Mouse (Mus musculus) hindbrain, embryonic 11.5 days (tissue): ENCODE data around the gene Kcnk2. TPM values are rescaled to one million over a fixed set of nuclear protein-coding genes. Genes with fewer than 3 reads are reported as not detected.

Experiments used
- ATAC-seq: fragments of 200-750 bp; cut with Nextera tagmentation; 2 replicates; pipeline ENCODE4 v1.8.0; 2017; ENCODE audit warnings: mild to moderate bottlenecking, moderate TSS enrichment, moderate library complexity; ENCODE audit not compliant: low FRiP score
- DNase-seq: peaks from one replicate; pipeline ENCODE4 v3.0.0-alpha.2; 2015; ENCODE audit warnings: low spot score
- H3K27ac ChIP-seq: fragments of 300-500 bp; sonication (generic); 2 replicates; pipeline ENCODE4 v1.5.1; 2014; ENCODE audit warnings: mild to moderate bottlenecking, low read depth, low read length
- H3K27me3 ChIP-seq: fragments of 300-500 bp; sonication (generic); 2 replicates; pipeline ENCODE4 v1.6.1; 2014; ENCODE audit warnings: mild to moderate bottlenecking, low read length, moderate library complexity, mixed read lengths; ENCODE audit not compliant: control insufficient read depth, insufficient read depth
- H3K36me3 ChIP-seq: fragments of 300-500 bp; sonication (generic); 2 replicates; pipeline ENCODE4 v1.6.1; 2014; ENCODE audit warnings: mild to moderate bottlenecking, low read length, moderate library complexity, mixed read lengths; ENCODE audit not compliant: control insufficient read depth, insufficient read depth
- H3K4me1 ChIP-seq: fragments of 300-500 bp; sonication (generic); replicated peaks from 2 replicates; pipeline ENCODE4 v1.6.1; 2014; ENCODE audit warnings: low read length, mixed read lengths; ENCODE audit not compliant: control insufficient read depth, insufficient read depth
- H3K4me2 ChIP-seq: fragments of 300-500 bp; sonication (generic); replicated peaks from 2 replicates; pipeline ENCODE4 v1.6.1; 2014; ENCODE audit warnings: mild to moderate bottlenecking, low read depth, low read length
- H3K4me3 ChIP-seq: fragments of 300-500 bp; sonication (generic); 2 replicates; pipeline ENCODE4 v1.5.1; 2014; ENCODE audit warnings: low read depth, low read length
- H3K9ac ChIP-seq: fragments of 300-500 bp; sonication (generic); 2 replicates; pipeline ENCODE4 v1.6.1; 2014; ENCODE audit warnings: low read depth, low read length
- H3K9me3 ChIP-seq: fragments of 300-500 bp; sonication (generic); 2 replicates; pipeline ENCODE4 v1.6.1; 2016; ENCODE audit warnings: low read length; ENCODE audit not compliant: control insufficient read depth
- WGBS: fragments of 180-500 bp; shearing (Covaris S2); extraction: QIAGEN DNeasy Blood & Tissue Kit; methylation state at CpG from one replicate; pipeline ENCODE4 v1.1.7; 2014; 5-methylcytosine and 5-hydroxymethylcytosine counted together
- polyA plus RNA-seq: library from polyadenylated mRNA; unstranded; fragments of >200 nt; fragmentation: Nextera tagmentation; extraction: Ambion mirVana; gene quantifications from 2 replicates; pipeline ENCODE4 v1.2.1, GENCODE M21; 2014

Gene Kcnk2
- polyA plus RNA-seq, 1 experiment from 2014 or later = 6.1 TPM

GRCm38 (mm10) chr1:189409906-189410305 is 7.8 kb upstream of the Kcnk2 start:
- H3K4me1 ChIP-seq = no peaks in the 10 kb centered on the region
- no peak for DNase-seq
- no peaks in the 10 kb centered on the region for H3K9me3 ChIP-seq
- no peaks in the 10 kb centered on the region for H3K36me3 ChIP-seq
- no peak overlapping the region for H3K9ac ChIP-seq
- no peak for ATAC-seq
- no peak overlapping the region for H3K4me3 ChIP-seq
- WGBS = 92% methylated on average over 6 of the region's 6 CpGs
- no peak overlapping the region for H3K27ac ChIP-seq
- no peaks in the 10 kb centered on the region for H3K27me3 ChIP-seq
- H3K4me2 ChIP-seq = no peak overlapping the region

- no peak for DNase-seq
- Histone ChIP-seq H3K4me3 (no peak overlapping the region), H3K27me3 (no peaks in the 10 kb centered on the region), H3K4me1 (no peaks in the 10 kb centered on the region), H3K9me3 (no peaks in the 10 kb centered on the region), H3K4me2 (no peak overlapping the region), H3K27ac (no peak overlapping the region), H3K36me3 (no peaks in the 10 kb centered on the region), H3K9ac (no peak overlapping the region)
- no peak for ATAC-seq
- 81% methylated on average over 10 of the region's 10 CpGs for WGBS
Measured at GRCm38 (mm10) chr1:189405221-189405620, 3.1 kb upstream of the Kcnk2 start.

- H3K9ac ChIP-seq = no peak overlapping the region
- H3K27me3 ChIP-seq = no peaks in the 10 kb centered on the region
- no peak overlapping the region for H3K4me2 ChIP-seq
- H3K36me3 ChIP-seq = no peaks in the 10 kb centered on the region
- 53% methylated on average over 6 of the region's 6 CpGs for WGBS
- H3K9me3 ChIP-seq = no peaks in the 10 kb centered on the region
- no peak overlapping the region for H3K27ac ChIP-seq
- H3K4me1 ChIP-seq = no peaks in the 10 kb centered on the region
- H3K4me3 ChIP-seq = no peak overlapping the region
- peak; percentile 9 for DNase-seq
- no peak for ATAC-seq
Measured at GRCm38 (mm10) chr1:189403546-189403945, 1.5 kb upstream of the Kcnk2 start.

- no peak overlapping the region for H3K4me3 ChIP-seq
- no peak overlapping the region for H3K27ac ChIP-seq
- no peaks in the 10 kb centered on the region for H3K36me3 ChIP-seq
- no peaks in the 10 kb centered on the region for H3K27me3 ChIP-seq
- no peak overlapping the region for H3K4me2 ChIP-seq
- no peak overlapping the region for H3K9ac ChIP-seq
- H3K9me3 ChIP-seq = no peaks in the 10 kb centered on the region
- no peaks in the 10 kb centered on the region for H3K4me1 ChIP-seq
- ATAC-seq (no peak), DNase-seq (no peak)
- 74% methylated on average over 4 of the region's 4 CpGs for WGBS
Measured at GRCm38 (mm10) chr1:189403139-189403538, 1.1 kb upstream of the Kcnk2 start.

GRCm38 (mm10) chr1:189386848-189387247 is 15.2 kb downstream of the Kcnk2 start:
- 90% methylated on average over 10 of the region's 10 CpGs for WGBS
- ATAC-seq = no peak
- H3K4me3 ChIP-seq = no peak overlapping the region

GRCm38 (mm10) chr1:189386141-189386540 is 15.9 kb downstream of the Kcnk2 start:
- Histone ChIP-seq H3K36me3 (no peaks in the 10 kb centered on the region), H3K27ac (no peak overlapping the region), H3K9me3 (no peaks in the 10 kb centered on the region), H3K9ac (no peak overlapping the region), H3K27me3 (no peaks in the 10 kb centered on the region), H3K4me3 (no peak overlapping the region), H3K4me2 (no peak overlapping the region), H3K4me1 (no peaks in the 10 kb centered on the region)
- ATAC-seq (no peak), DNase-seq (no peak)
- 92% methylated on average over 2 of the region's 2 CpGs for WGBS

More at GRCm38 (mm10) chr1:189386848-189387247, 15.2 kb downstream of the Kcnk2 start:
- no peaks in the 10 kb centered on the region for H3K9me3 ChIP-seq
- no peaks in the 10 kb centered on the region for H3K27me3 ChIP-seq
- H3K4me2 ChIP-seq = no peak overlapping the region
- H3K27ac ChIP-seq = no peak overlapping the region
- H3K9ac ChIP-seq = no peak overlapping the region
- no peaks in the 10 kb centered on the region for H3K4me1 ChIP-seq
- DNase-seq = no peak
- H3K36me3 ChIP-seq = no peaks in the 10 kb centered on the region

GRCm38 (mm10) chr1:189367722-189368121 is 34.4 kb downstream of the Kcnk2 start:
- H3K36me3 ChIP-seq = no peaks in the 10 kb centered on the region
- no peak for DNase-seq
- no peak for ATAC-seq
- H3K4me1 ChIP-seq = no peaks in the 10 kb centered on the region
- H3K9ac ChIP-seq = no peak overlapping the region
- H3K4me2 ChIP-seq = no peak overlapping the region
- 84% methylated on average over 4 of the region's 4 CpGs for WGBS
- no peaks in the 10 kb centered on the region for H3K9me3 ChIP-seq
- no peak overlapping the region for H3K27ac ChIP-seq
- H3K27me3 ChIP-seq = no peaks in the 10 kb centered on the region
- no peak overlapping the region for H3K4me3 ChIP-seq

GRCm38 (mm10) chr1:189364188-189364587 is 37.9 kb downstream of the Kcnk2 start:
- DNase-seq (no peak), ATAC-seq (no peak)
- Histone ChIP-seq H3K27me3 (no peaks in the 10 kb centered on the region), H3K9ac (no peak overlapping the region), H3K9me3 (no peaks in the 10 kb centered on the region), H3K4me3 (no peak overlapping the region), H3K4me1 (no peaks in the 10 kb centered on the region), H3K4me2 (no peak overlapping the region), H3K27ac (no peak overlapping the region), H3K36me3 (no peaks in the 10 kb centered on the region)
- WGBS = 70% methylated on average over 5 of the region's 5 CpGs

GRCm38 (mm10) chr1:189362579-189362978 is 39.5 kb downstream of the Kcnk2 start:
- Histone ChIP-seq H3K36me3 (no peaks in the 10 kb centered on the region), H3K9ac (no peak overlapping the region), H3K27ac (no peak overlapping the region), H3K4me3 (no peak overlapping the region), H3K4me2 (no peak overlapping the region), H3K27me3 (no peaks in the 10 kb centered on the region), H3K9me3 (no peaks in the 10 kb centered on the region), H3K4me1 (no peaks in the 10 kb centered on the region)
- 74% methylated on average over 6 of the region's 6 CpGs for WGBS
- no peak for ATAC-seq
- no peak for DNase-seq
